Mouse (Mus musculus) kidney, postnatal 25 days (tissue): Measurements from ENCODE around the gene Adar.
"Not testable (repeated sequence)": the region's sequence is repeated elsewhere in the genome, so short reads cannot be mapped to it uniquely, and the experiment has no call there.

Source experiments
- DNase-seq, 2 experiments: peaks; one replicate each; pipeline ENCODE4 v3.0.0; 2021; ENCODE audit warnings: mixed read lengths in 2 of 2

Adar gene

GRCm38 (mm10) chr3:89798518-89798917 lies 83.7 kb downstream of the Adar start:
- no peak for DNase-seq

- no peak for DNase-seq
Measured at GRCm38 (mm10) chr3:89799476-89799875, 84.7 kb downstream of the Adar start.

GRCm38 (mm10) chr3:89800078-89800477 lies 85.3 kb downstream of the Adar start:
- DNase-seq, result not testable (repeated sequence)

- DNase-seq, result no peak
Measured at GRCm38 (mm10) chr3:89800774-89801506, 86.1 kb downstream of the Adar start.

- DNase-seq, result peak; percentile 32 to 52
Measured at GRCm38 (mm10) chr3:89801507-89801847, 86.7 kb downstream of the Adar start.

GRCm38 (mm10) chr3:89802876-89803275 lies 88.1 kb downstream of the Adar start:
- DNase-seq, result no peak
